Mouse (Mus musculus): Measurements from ENCODE around the gene B4galt2. TPM values are rescaled to one million over a fixed set of nuclear protein-coding genes. Genes with fewer than 3 reads are reported as not detected.

B4galt2 gene
- total RNA-seq, 2 experiments from 2014 or later, result 13.7 to 15.6 TPM

GRCm38 (mm10) chr4:117912131-117912561 is 28.9 kb upstream of the B4galt2 start:
- no peak for DNase-seq
- intact Hi-C loops (cut with DNase I), result no loop called here

GRCm38 (mm10) chr4:117908834-117909453 is 25.7 kb upstream of the B4galt2 start:
- intact Hi-C loops (cut with DNase I), result no loop called here
- no peak for DNase-seq

DNA sequence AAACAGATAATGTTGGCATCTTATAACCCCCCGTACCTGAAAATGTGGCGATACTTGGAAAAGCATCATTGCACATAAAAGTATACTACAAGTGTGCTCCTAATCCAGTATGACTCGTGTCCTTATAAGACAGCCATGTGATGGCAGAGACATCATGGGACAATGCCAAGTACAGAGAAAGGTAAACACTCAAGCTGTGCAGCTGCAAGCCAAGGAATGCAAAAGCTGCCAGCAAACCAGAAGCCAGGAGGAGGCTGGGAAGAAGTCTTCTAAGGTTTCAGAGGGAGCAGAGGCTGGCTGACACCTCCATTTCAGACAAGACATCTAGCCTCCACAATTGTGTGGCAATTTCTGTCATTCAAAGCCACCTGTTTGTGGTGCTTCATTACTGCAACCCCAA is 22.9 kb upstream of the B4galt2 start:
- intact Hi-C loops (cut with DNase I), result no loop called here
- DNase-seq, result no peak

- intact Hi-C loops (cut with DNase I), result no loop called here
Observed at GRCm38 (mm10) chr4:117904761-117905160, 21.5 kb upstream of the B4galt2 start.

DNA sequence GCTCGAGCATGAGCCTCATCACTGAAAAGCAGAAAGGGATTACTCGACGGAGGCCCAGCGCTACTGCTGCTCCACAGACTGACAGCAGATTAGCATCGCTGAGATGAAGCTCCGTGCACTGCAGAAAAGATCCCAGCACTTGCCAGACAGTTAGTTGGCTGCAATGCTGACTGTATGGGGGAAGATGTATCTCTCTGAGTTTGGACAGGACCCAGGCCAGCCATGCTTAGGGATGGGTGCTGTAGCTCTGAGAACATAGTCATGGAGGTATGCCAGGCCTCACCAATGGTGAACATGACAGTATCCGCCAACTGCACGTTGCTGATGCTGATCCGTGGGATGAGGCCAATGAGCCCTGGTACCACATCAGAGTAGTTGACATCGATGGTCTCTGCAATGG is 20.8 kb upstream of the B4galt2 start:
- DNase-seq, result no peak
- intact Hi-C loops (cut with DNase I), result no loop called here

More at GRCm38 (mm10) chr4:117904761-117905160, 21.5 kb upstream of the B4galt2 start:
- DNase-seq, result no peak

DNA sequence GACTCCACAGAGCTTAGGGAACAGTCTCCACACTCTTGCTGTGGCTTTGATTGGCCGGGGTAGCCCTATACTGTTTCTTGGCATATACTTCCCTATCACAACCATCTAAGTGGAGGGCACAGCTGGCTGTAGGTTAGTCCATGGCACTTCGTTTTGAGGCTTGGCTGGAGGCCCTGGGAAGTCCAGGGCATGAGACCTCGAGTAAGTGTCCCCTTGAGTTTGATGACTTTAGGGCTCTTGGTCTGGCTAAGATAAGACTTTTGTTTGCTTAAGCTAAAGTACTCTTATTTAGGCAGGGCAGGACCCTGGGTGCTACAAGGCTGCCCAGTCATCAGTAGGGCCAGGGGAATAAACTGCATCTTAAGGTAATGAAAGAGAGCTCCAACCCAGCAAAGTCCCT is 14.8 kb upstream of the B4galt2 start:
- no peak for DNase-seq
- intact Hi-C loops (cut with DNase I), result no loop called here

- intact Hi-C loops (cut with DNase I), result no loop called here
- no peak for DNase-seq
Observed at GRCm38 (mm10) chr4:117896031-117896430, 12.7 kb upstream of the B4galt2 start.

DNA sequence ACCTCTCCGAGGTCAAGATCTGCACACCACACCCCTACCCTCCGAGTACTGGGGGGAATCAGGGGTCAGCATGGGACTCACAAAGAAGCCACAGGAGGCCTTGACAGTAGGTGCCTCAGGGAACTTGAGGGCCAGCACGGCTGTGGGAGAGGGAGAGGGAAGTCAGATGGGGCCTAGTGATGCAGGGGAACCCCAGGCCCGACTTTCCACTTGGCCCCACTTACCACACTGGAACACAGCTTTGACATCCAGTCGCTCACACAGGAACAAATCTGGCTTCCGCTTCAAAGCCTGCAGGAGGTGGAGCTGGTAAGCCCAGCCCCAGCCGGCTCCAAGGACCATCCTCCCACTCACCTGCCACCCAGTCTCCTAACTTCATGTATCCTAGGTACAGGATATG is 12.1 kb upstream of the B4galt2 start:
- intact Hi-C loops (cut with DNase I), result no loop called here
- no peak for DNase-seq

DNA sequence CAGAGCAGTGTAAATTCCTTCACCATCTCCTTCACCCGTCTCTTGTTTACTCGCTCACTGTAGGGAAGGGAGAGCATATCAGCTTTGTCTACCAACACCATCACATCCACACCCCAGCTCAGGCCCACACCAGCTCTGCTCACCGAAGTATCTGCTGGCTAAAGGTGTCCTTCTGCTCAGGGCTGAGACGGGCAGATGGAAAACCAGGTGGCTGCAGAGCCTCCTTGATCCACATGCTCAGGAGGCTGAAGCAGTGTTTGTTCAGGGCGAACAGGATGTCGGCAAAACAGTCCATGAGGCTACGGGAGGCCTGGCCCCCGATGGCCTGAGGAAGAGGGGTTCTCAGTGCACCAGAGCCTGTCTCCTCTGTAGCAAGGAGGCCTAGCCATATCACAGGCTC is 11.3 kb upstream of the B4galt2 start:
- intact Hi-C loops (cut with DNase I), result no loop called here
- no peak for DNase-seq

- intact Hi-C loops (cut with DNase I), result no loop called here
Observed at GRCm38 (mm10) chr4:117893376-117893775, 10.1 kb upstream of the B4galt2 start.

GRCm38 (mm10) chr4:117891738-117892161 is 8.5 kb upstream of the B4galt2 start, which contains the start of gene Dph2:
TSS of gene Dph2 (minus strand) at chr4:117892032.
- intact Hi-C loops (cut with DNase I), result loop anchor here (2.0 kb wide), 1 partner anchor 23 kb away; the partner anchor contains the start of gene Ipo13
- DNase-seq, result peak; percentile 88 to 91

More at GRCm38 (mm10) chr4:117893376-117893775, 10.1 kb upstream of the B4galt2 start:
- peak; percentile 49 to 68 for DNase-seq

DNA sequence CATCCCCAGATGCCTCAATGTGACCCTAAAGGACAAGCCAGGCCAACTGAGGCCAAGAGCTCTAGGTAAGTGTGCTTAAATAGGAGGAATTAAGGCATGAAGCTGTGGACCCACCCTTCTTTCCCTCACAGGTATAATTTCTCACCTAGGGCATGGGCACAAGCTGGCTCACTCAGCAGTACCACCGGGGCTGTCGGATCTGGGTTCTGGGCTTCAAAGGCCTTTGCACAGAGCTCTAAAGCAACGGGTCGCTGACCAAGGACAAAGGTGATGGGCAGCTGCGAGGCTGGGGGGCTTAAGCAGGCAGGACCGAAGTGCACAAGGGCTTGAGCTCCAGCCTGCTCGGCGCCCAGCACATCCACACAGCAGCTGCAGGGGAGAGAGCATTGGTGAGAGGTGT is 7.5 kb upstream of the B4galt2 start:
- no peak for DNase-seq
- intact Hi-C loops (cut with DNase I), result loop anchor here (2.0 kb wide), 1 partner anchor 24 kb away; the partner anchor contains the start of gene Ipo13

DNA sequence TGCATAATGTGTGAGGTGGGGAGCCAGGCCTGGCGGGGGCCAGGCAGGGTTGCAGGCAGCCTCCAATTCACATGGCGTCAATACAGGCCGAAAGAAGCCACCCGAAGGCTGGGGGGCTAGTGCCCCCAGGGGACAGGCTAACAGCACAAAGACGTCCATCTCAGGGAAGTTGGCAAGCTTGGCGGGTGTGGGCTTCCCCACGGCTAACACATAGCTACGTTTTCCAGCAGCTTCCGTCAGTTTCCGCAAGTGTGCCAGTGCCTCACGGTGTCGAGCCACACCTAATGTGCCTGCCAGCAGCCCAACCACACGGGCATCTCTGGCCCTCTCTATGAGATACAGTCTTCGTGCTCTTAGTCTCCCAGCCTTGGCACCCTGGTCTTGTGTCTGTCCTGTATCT is 6.7 kb upstream of the B4galt2 start:
- no peak for DNase-seq
- intact Hi-C loops (cut with DNase I), result loop anchor here (2.0 kb wide), 1 partner anchor 25 kb away; the partner anchor contains the start of gene Ipo13

- intact Hi-C loops (cut with DNase I), result no loop called here
- no peak for DNase-seq
Observed at GRCm38 (mm10) chr4:117889471-117889870, 6.2 kb upstream of the B4galt2 start.

DNA sequence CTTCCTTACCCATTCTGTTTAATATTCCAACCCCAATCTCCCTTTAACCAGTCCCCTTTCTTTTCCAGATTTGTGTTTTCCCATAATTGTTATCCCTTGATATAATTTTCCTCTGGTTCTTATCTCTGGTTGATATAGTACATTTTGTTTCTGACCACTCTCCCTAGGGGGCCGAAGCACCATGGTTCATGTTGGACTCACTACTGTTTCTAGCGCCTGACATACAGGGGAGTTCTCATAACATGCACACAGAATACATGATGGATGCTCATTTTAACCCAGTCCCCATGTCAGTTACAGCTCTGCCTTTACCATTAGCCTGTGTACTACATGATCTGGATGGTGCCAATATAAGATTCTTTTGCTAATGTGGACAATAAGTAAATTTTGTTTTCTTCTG is 4.6 kb upstream of the B4galt2 start:
- DNase-seq, result no peak
- intact Hi-C loops (cut with DNase I), result no loop called here

DNA sequence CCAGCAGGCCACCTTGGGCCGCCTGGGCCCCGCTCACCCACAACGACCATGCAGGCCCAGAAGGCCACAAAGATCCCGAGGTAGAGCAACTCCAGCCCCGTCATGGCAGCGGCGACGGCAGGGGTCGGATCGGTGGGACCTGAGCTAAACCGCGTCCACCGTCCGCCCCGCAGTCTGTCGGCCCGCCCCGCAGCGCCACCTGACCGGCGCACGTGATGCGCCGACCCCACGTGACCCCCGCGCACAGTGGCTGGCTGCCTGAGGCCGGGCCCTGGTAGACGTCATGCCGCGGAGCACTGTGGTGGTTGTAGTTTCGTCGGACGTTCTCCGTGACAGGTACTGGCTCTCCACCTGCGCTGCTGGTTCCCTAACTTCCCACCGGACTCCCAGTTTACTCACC is 3.8 kb upstream of the B4galt2 start, which contains the start of gene Atp6v0b:
Atp6v0b (minus strand) TSS at position 201 of the 400 bp plus-strand sequence.
- intact Hi-C loops (cut with DNase I), result no loop called here
- peak; percentile 95 for DNase-seq

DNA sequence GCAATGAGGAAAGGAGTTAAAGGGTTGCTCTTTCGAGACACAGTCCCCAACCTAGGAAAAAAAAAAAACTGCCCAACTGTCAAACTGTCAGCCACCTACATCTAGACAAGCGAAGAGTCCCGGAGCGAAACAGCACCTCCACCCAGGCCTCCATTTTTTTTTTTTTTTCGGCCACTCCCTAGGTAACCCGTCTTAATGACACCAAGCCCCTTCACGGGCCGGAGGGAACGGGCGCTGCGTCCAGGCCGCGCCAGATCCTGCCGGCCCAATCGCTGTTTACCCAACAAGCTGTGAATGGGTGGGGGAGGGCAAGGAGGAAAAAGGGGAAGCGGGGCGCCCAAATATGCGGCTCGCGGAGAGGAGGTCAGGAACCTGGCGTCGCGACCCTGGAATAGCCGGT is 3.4 kb upstream of the B4galt2 start:
- intact Hi-C loops (cut with DNase I), result no loop called here
- peak in 1 of 2 experiments; percentile 27 for DNase-seq

GRCm38 (mm10) chr4:117885994-117886393 is 2.7 kb upstream of the B4galt2 start:
- DNase-seq, result no peak
- intact Hi-C loops (cut with DNase I), result no loop called here

- intact Hi-C loops (cut with DNase I), result no loop called here
- DNase-seq, result no peak
Observed at GRCm38 (mm10) chr4:117885093-117885492, 1.8 kb upstream of the B4galt2 start.

- no peak for DNase-seq
Observed at GRCm38 (mm10) chr4:117884146-117884545, 859 bp upstream of the B4galt2 start.

GRCm38 (mm10) chr4:117878703-117879102 is 4.6 kb downstream of the B4galt2 start:
- intact Hi-C loops (cut with DNase I), result no loop called here

More at GRCm38 (mm10) chr4:117884146-117884545, 859 bp upstream of the B4galt2 start:
- intact Hi-C loops (cut with DNase I), result no loop called here

DNA sequence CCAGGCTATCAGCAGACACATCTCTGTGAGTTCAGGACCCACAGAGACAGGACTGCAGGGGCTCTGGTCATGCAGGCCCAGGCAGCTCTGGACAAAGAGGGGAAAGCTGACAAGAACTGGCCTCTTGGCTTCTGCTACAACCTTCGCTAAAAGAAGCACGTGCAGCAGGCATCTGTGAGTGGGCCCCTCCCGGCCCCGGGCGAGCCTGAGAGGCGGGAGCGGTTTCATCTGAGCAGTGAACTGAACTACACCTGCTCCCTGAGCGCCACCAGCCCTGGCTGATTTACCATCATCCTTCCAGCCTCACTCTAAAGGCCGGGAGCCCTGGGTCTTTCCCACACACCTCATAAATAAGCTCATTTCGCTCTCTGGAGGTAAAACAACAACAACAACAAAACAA is 5.0 kb downstream of the B4galt2 start:
- intact Hi-C loops (cut with DNase I), result no loop called here
- DNase-seq, result no peak

More at GRCm38 (mm10) chr4:117878703-117879102, 4.6 kb downstream of the B4galt2 start:
- DNase-seq, result no peak

Measured in heart, postnatal 10 days (tissue).